Mouse (Mus musculus): ENCODE data around the gene Cideb. TPM values are rescaled to one million over a fixed set of nuclear protein-coding genes. Genes with fewer than 3 reads are reported as not detected.

The Cideb gene
- 0.60 and 0.76 TPM in 2 replicates for polyA plus RNA-seq (2012; rRNA removed)

DNA sequence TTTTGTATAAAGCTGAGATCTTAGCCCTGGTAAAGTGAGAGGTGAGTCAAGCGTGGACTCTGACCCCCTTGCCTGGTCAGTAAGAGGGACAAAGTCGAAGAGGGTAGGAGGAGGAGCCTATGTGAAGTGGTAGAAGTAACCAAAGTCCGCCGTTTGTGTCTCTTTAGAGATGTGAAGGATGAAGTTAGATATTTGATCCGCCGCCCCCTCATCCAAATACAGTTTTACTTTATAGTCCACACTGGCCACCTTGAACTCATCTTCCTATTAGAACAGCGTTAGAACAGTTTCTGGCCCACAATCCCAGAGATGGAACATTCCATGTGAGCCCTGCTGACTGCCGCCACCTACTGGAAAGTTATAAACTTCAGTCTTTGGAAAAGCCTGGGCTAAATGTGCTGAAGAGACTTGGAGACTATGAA lies at the start of gene Cideb:
Cideb (minus strand) TSS at position 96 of the 422 bp plus-strand sequence.
- peak; percentile 69 for DNase-seq (ENCODE audit: low read depth)
- TF ChIP-seq CTCF (IDR thresholded peaks at IDR 0.05; ENCODE audit: borderline replicate concordance, extremely low read depth, insufficient read depth, insufficient read length) (peak; percentile 70; the same call in 1 of the 2 replicates), POLR2A (IDR thresholded peaks at IDR 0.05; ENCODE audit: borderline replicate concordance, extremely low read depth, insufficient read depth, insufficient read length, poor library complexity, severe bottlenecking) (no peak)

- no peak for DNase-seq (ENCODE audit: low read depth)
- no peak for TF ChIP-seq POLR2A (IDR thresholded peaks at IDR 0.05; ENCODE audit: borderline replicate concordance, extremely low read depth, insufficient read depth, insufficient read length, poor library complexity, severe bottlenecking)
- TF ChIP-seq CTCF (IDR thresholded peaks at IDR 0.05; ENCODE audit: borderline replicate concordance, extremely low read depth, insufficient read depth, insufficient read length) = no peak
Measured at GRCm38 (mm10) chr14:55795380-55796163, 37.3 kb upstream of the Cideb start.

DNA sequence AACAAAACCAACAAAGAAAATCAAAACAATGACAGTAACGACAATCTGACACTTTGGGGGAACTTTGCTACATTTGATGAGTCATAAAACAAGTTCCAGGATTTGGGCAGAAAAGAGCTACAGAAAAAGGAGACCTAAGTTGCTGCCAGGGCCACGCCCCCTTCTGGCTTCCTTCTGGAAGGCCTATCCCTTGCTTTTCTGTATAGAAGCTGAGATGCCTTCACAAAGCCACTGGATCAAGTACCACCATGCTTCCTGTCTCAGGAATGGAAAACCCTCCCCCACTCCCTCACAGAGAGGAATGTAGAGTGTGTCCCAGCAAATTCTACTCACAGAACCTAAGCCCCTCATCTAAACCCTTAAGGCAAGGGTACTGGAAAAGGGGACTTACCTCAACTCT lies 35.7 kb upstream of the Cideb start:
- DNase-seq (ENCODE audit: low read depth) = no peak
- no peak for TF ChIP-seq CTCF (IDR thresholded peaks at IDR 0.05; ENCODE audit: borderline replicate concordance, extremely low read depth, insufficient read depth, insufficient read length)
- TF ChIP-seq POLR2A (IDR thresholded peaks at IDR 0.05; ENCODE audit: borderline replicate concordance, extremely low read depth, insufficient read depth, insufficient read length, poor library complexity, severe bottlenecking) = no peak

DNA sequence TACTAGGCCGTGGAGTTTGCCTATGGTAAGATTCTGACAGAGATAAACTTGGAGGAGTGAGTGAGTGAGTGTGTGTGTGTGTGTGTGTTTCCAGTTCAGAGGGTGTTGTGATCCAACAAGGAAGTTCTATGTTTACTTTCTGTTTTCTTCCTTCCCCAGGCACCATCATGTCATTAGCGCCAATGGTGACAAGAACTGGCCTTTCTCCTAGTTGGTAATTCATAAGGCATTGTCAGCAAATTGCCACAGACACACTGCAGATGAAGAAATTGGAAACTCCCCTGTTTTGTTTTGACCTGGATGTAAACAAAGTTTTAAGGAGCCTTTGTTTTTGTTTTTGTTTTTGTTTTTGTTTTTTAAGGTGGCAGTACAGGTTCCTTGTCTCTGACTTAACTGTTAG lies 35.2 kb upstream of the Cideb start:
- TF ChIP-seq POLR2A (IDR thresholded peaks at IDR 0.05; ENCODE audit: borderline replicate concordance, extremely low read depth, insufficient read depth, insufficient read length, poor library complexity, severe bottlenecking) (no peak), CTCF (IDR thresholded peaks at IDR 0.05; ENCODE audit: borderline replicate concordance, extremely low read depth, insufficient read depth, insufficient read length) (no peak)
- no peak for DNase-seq (ENCODE audit: low read depth)

DNA sequence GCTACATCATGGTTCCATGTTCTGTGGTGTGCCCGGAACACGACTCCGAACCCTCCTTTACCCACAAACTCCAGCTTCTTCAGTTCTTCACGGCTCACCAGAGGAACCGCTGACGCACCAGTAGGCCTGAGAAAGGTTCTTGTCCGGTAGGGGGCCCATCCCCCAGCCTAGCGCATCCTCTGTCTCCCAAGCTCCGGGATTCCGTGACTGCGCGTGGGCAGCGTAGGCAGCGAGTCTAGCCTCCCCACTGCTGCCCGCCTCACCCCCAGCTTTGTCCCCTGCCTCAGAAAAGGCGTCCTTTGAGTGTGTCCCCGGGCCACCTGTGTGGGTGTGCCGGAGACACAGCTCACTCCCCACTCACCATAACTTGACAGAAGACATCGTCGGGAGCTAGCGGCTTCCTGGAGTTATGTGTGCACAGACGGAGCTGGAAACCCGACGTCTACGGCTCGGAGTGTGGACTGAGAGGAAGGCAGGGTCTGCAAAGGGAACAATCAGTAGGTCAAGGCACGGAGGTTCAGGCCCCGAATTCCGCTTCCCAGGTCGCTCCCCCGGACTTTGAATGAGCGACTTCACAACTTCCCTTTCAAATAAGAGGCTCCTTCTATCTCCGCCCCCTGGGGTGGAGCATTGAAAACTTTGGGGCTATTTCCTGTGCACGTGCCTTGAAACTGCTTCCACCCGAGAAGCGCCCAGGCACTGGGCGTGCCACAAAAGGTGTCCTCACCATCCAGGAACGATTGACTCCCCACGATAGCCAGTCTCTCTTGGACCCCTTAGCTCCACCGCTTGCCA lies 30.2 kb upstream of the Cideb start, which contains the start of gene Ripk3:
Ripk3 (minus strand) TSS at position 610 of the 795 bp plus-strand sequence.
- DNase-seq (ENCODE audit: low read depth) = no peak
- TF ChIP-seq POLR2A (IDR thresholded peaks at IDR 0.05; ENCODE audit: borderline replicate concordance, extremely low read depth, insufficient read depth, insufficient read length, poor library complexity, severe bottlenecking) = no peak
- no peak for TF ChIP-seq CTCF (IDR thresholded peaks at IDR 0.05; ENCODE audit: borderline replicate concordance, extremely low read depth, insufficient read depth, insufficient read length)

- TF ChIP-seq POLR2A (IDR thresholded peaks at IDR 0.05; ENCODE audit: borderline replicate concordance, extremely low read depth, insufficient read depth, insufficient read length, poor library complexity, severe bottlenecking) (no peak), CTCF (IDR thresholded peaks at IDR 0.05; ENCODE audit: borderline replicate concordance, extremely low read depth, insufficient read depth, insufficient read length) (no peak)
- no peak for DNase-seq (ENCODE audit: low read depth)
Measured at GRCm38 (mm10) chr14:55787731-55788130, 29.5 kb upstream of the Cideb start.

DNA sequence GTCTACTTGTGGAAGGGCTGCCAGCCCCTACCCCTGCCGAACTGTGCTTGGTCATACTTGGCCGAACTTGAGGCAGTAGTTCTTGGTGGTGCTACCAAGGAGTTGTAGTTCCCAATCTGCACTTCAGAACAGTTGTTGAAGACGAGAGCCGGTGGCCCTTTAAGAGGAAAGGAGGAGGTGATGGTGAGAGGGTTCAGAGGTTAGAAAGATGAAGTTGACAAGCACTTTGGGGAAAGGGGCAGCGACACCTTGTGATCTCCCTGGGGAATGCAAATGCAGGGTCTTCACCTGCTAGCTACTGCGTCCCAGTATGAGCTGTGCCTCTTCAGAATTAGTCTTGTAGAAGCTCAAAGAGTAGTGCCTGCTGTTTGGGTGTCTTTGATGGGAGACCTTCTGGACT lies 26.9 kb upstream of the Cideb start:
- DNase-seq (ENCODE audit: low read depth) = no peak
- no peak for TF ChIP-seq POLR2A (IDR thresholded peaks at IDR 0.05; ENCODE audit: borderline replicate concordance, extremely low read depth, insufficient read depth, insufficient read length, poor library complexity, severe bottlenecking)
- TF ChIP-seq CTCF (IDR thresholded peaks at IDR 0.05; ENCODE audit: borderline replicate concordance, extremely low read depth, insufficient read depth, insufficient read length) = peak; percentile 12; the same call in 1 of the 2 replicates

DNA sequence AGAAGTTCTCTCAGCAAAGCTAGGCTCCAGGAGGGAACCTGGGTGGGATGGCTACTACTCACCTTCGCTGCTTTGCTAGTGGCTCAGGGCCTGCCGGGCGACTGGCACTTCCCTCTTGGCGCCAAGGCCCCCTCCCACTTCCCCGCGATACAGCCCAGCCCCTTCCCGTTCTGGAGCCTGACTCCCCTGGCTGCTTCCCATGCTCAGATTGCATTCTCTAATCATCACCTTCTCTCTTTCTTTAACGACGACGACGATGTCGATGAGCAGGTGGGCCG lies 25.6 kb upstream of the Cideb start, which contains the start of gene Adcy4:
Adcy4 (minus strand) TSS at position 138 of the 278 bp plus-strand sequence.
- DNase-seq (ENCODE audit: low read depth) = no peak
- no peak for TF ChIP-seq CTCF (IDR thresholded peaks at IDR 0.05; ENCODE audit: borderline replicate concordance, extremely low read depth, insufficient read depth, insufficient read length)
- no peak for TF ChIP-seq POLR2A (IDR thresholded peaks at IDR 0.05; ENCODE audit: borderline replicate concordance, extremely low read depth, insufficient read depth, insufficient read length, poor library complexity, severe bottlenecking)

DNA sequence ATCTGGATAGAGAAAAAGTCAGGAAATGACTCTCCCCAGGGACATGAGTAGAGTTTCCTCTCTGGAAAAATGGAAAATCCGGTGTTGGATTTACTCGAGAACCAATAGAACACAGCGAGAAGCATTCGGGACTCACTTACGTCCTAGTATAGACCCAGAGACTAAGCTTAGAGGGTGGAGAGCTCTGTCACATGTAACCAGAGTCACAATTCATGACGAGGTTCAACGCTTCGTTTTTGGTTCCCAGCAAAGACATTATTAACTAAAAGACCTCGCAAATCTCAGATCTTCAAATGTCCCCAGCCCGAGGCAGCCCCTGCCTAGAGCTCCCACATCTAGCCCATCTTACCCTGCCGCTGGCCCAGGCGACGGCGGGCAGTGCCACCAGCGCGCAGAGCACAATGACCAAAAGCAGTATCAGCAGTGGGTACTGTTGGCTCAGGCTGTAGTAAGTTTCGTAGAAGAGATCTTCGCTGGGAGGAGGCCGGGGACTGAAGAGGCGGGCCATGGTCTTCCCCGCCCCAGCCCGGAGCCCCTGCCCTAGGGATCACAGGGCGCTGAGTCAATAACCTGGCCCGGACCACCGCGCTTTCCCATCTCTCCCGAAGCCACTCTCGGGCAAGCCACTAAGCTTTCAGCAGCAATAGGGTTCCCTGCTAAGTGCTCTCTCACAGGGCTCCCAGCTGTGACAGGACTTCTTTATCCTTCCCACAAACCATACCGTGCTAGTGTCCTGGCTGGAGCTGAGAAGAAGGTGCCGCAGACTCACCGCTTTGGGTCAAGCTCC lies 25.1 kb upstream of the Cideb start:
- peak; percentile 35 for DNase-seq (ENCODE audit: low read depth)
- TF ChIP-seq CTCF (IDR thresholded peaks at IDR 0.05; ENCODE audit: borderline replicate concordance, extremely low read depth, insufficient read depth, insufficient read length) (no peak), POLR2A (IDR thresholded peaks at IDR 0.05; ENCODE audit: borderline replicate concordance, extremely low read depth, insufficient read depth, insufficient read length, poor library complexity, severe bottlenecking) (no peak)

- no peak for DNase-seq (ENCODE audit: low read depth)
- TF ChIP-seq CTCF (IDR thresholded peaks at IDR 0.05; ENCODE audit: borderline replicate concordance, extremely low read depth, insufficient read depth, insufficient read length) (no peak), POLR2A (IDR thresholded peaks at IDR 0.05; ENCODE audit: borderline replicate concordance, extremely low read depth, insufficient read depth, insufficient read length, poor library complexity, severe bottlenecking) (no peak)
Measured at GRCm38 (mm10) chr14:55782361-55782960, 24.2 kb upstream of the Cideb start.
